Mouse (Mus musculus) lung, embryonic 15.5 days (tissue): ENCODE data around the gene Auh. TPM values are rescaled to one million over a fixed set of nuclear protein-coding genes. Genes with fewer than 3 reads are reported as not detected.

Experiments
- ATAC-seq: fragments of 200-750 bp; cut with Nextera tagmentation; 2 replicates; pipeline ENCODE4 v1.8.0; 2017; ENCODE audit warnings: moderate number of reproducible peaks, borderline replicate concordance; ENCODE audit not compliant: low FRiP score, low TSS enrichment; ENCODE audit errors: extremely low read depth
- H3K27ac ChIP-seq: fragments of 300-500 bp; sonication (generic); 2 replicates; pipeline ENCODE4 v1.5.1; 2015; ENCODE audit warnings: moderate library complexity, mild to moderate bottlenecking, inconsistent platforms
- H3K27me3 ChIP-seq: fragments of 300-500 bp; sonication (generic); 2 replicates; pipeline ENCODE4 v1.6.1; 2015; ENCODE audit warnings: inconsistent platforms
- H3K36me3 ChIP-seq: fragments of 300-500 bp; sonication (generic); 2 replicates; pipeline ENCODE4 v1.6.1; 2015; ENCODE audit warnings: inconsistent platforms
- H3K4me1 ChIP-seq: fragments of 300-500 bp; sonication (generic); 2 replicates; pipeline ENCODE4 v1.6.1; 2015; ENCODE audit warnings: inconsistent platforms
- H3K4me2 ChIP-seq: fragments of 300-500 bp; sonication (generic); 2 replicates; pipeline ENCODE4 v1.6.1; 2015; ENCODE audit warnings: inconsistent platforms, mild to moderate bottlenecking, moderate library complexity
- H3K4me3 ChIP-seq: fragments of 300-500 bp; sonication (generic); 2 replicates; pipeline ENCODE4 v1.5.1; 2015; ENCODE audit warnings: mild to moderate bottlenecking, inconsistent platforms
- H3K9ac ChIP-seq: fragments of 300-500 bp; sonication (generic); 2 replicates; pipeline ENCODE4 v1.6.1; 2015; ENCODE audit warnings: inconsistent platforms
- H3K9me3 ChIP-seq: fragments of 300-500 bp; sonication (generic); 2 replicates; pipeline ENCODE4 v1.6.1; 2016; ENCODE audit warnings: inconsistent platforms
- WGBS: fragments of 180-500 bp; shearing (Covaris S2); methylation state at CpG from one replicate; pipeline ENCODE4 v1.1.7; 2015; 5-methylcytosine and 5-hydroxymethylcytosine counted together
- polyA plus RNA-seq: library from polyadenylated mRNA; unstranded; fragments of >200 nt; fragmentation: Nextera tagmentation; extraction: Ambion mirVana; gene quantifications from 2 replicates; pipeline ENCODE4 v1.2.1, GENCODE M21; 2015

Gene Auh
- polyA plus RNA-seq, 1 experiment from 2014 or later, result 45.7 TPM

- Histone ChIP-seq H3K4me2 (no peak overlapping the region), H3K27me3 (no peaks in the 10 kb centered on the region), H3K9me3 (no peaks in the 10 kb centered on the region), H3K4me1 (0 out of 2 replicates have a peak, but pooled peaks cover 6% of the 10 kb centered on the region), H3K27ac (no peak overlapping the region), H3K4me3 (no peak overlapping the region), H3K36me3 (no peaks in the 10 kb centered on the region), H3K9ac (no peak overlapping the region)
- no peak for ATAC-seq
- 58% methylated on average over 25 of the region's 25 CpGs for WGBS
Observed at GRCm38 (mm10) chr13:52875541-52876325, 53.7 kb downstream of the Auh start.

GRCm38 (mm10) chr13:52875089-52875488 lies 54.4 kb downstream of the Auh start:
- no peak for ATAC-seq
- Histone ChIP-seq H3K9me3 (no peaks in the 10 kb centered on the region), H3K27ac (no peak overlapping the region), H3K4me1 (0 out of 2 replicates have a peak, but pooled peaks cover 1% of the 10 kb centered on the region), H3K27me3 (no peaks in the 10 kb centered on the region), H3K4me3 (no peak overlapping the region), H3K9ac (no peak overlapping the region), H3K36me3 (no peaks in the 10 kb centered on the region), H3K4me2 (no peak overlapping the region)
- 50% methylated on average over 6 of the region's 6 CpGs for WGBS

- 41% methylated on average over 6 of the region's 6 CpGs for WGBS
Observed at GRCm38 (mm10) chr13:52874338-52874737, 55.1 kb downstream of the Auh start.

DNA sequence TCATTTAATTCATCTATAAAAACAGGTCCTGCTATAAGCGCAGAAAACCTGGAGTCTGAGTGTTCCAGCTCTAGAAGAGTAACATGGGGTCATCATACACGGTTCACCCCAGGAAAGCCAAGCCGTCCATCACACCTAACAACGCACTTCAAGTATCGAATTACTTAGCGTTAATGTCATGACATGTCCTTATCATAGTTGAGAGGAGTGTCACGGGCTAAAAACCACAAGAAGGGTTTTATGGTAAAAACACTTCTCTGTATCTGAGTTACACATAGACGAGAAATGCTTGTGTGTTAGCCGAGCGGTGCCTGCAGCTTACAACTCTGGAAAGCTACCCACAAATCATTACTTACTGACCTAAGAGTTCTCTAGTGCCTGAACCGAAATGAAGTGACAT lies 55.6 kb downstream of the Auh start:
- Histone ChIP-seq H3K9ac (no peak overlapping the region), H3K4me2 (no peak overlapping the region), H3K4me3 (no peak overlapping the region), H3K27me3 (no peaks in the 10 kb centered on the region), H3K27ac (no peak overlapping the region), H3K4me1 (no peaks in the 10 kb centered on the region), H3K36me3 (no peaks in the 10 kb centered on the region), H3K9me3 (no peaks in the 10 kb centered on the region)
- 33% methylated on average over 11 of the region's 11 CpGs for WGBS
- ATAC-seq, result no peak

More at GRCm38 (mm10) chr13:52874338-52874737, 55.1 kb downstream of the Auh start:
- H3K27ac ChIP-seq, result no peak overlapping the region
- no peak overlapping the region for H3K4me2 ChIP-seq
- H3K9ac ChIP-seq, result no peak overlapping the region
- H3K4me1 ChIP-seq, result no peaks in the 10 kb centered on the region
- no peak overlapping the region for H3K4me3 ChIP-seq
- ATAC-seq, result no peak
- H3K27me3 ChIP-seq, result no peaks in the 10 kb centered on the region
- H3K9me3 ChIP-seq, result no peaks in the 10 kb centered on the region
- no peaks in the 10 kb centered on the region for H3K36me3 ChIP-seq

DNA sequence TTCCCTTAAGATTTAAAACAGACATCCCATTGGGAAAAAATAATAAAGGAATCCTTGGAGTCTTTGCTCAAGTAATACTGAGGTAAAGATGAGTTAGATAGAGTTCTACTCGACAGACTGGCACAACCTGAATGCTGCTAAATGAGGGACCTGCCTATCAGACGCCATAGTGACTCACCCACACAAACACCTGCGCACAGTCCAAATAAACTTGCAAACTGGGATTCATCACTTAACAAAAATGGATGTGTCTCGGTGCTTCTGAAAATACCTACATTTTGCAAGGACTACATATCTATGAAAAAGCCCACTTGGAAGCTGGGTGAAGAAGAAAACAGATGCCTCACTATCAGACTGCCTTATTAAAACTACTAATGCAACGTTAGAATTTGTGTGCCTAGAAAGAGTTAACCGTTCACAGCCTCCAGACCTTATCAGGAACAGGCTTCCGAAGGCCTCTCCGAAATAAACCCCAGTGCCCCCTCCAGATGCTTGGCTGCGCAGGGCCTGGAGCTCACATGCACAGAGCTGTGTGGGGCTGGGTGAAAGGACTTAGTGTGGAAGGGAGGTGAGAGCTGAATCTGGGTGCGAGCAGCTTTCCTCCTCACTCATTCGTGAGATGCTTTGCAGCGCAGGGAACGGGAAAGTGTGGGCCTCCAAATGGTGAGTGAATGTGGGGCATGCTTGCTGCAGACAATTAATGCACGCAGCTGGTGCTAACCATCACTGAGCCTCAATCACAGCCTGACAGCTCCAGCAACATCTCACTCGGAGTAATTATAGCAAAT lies 63.3 kb downstream of the Auh start:
- ATAC-seq, result no peak
- Histone ChIP-seq H3K4me1 (peaks cover 14% of the 10 kb centered on the region; the same call in 1 of the 2 replicates), H3K27me3 (no peaks in the 10 kb centered on the region), H3K4me2 (no peak overlapping the region), H3K4me3 (no peak overlapping the region), H3K9me3 (no peaks in the 10 kb centered on the region), H3K36me3 (no peaks in the 10 kb centered on the region), H3K27ac (no peak overlapping the region), H3K9ac (no peak overlapping the region)
- WGBS, result 32% methylated on average over 15 of the region's 15 CpGs

- Histone ChIP-seq H3K27ac (no peak overlapping the region), H3K4me2 (no peak overlapping the region), H3K9me3 (no peaks in the 10 kb centered on the region), H3K4me3 (no peak overlapping the region), H3K27me3 (no peaks in the 10 kb centered on the region), H3K4me1 (peaks cover 13% of the 10 kb centered on the region; the same call in 1 of the 2 replicates), H3K36me3 (no peaks in the 10 kb centered on the region), H3K9ac (no peak overlapping the region)
- ATAC-seq, result no peak
- WGBS, result 82% methylated on average over 8 of the region's 8 CpGs
Observed at GRCm38 (mm10) chr13:52863436-52863835, 66.0 kb downstream of the Auh start.

DNA sequence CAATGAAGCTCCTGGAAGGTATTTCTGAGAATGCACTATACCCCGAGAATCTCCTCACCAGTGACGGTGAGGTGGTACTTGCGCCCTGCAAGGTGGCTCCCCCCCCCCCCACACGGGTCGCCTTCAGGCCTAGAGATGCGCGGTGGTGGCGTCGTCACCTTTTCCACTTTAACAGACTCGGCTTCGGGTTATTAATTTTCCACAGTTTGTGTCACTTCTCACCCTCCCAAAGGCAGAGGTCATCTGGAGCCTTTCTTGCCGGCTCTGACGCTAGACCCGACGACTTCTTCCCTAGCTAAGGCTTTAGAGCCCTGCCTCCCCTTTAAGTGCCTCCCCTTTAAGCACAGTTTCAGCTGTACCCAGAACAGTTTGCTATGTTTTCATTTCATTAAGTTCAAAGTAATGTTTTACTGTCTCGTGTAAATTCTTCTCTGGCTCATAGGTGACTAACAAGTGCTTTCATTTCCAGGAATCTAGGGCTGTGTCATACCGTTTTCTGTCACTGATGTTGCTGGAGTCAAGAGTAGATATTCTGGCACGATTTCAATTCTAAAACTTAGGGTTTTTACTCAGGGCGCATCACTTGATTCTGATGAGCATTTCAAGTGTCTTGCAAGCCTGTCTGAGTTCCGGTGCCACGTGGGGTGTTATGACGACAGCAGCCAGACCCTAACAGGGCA lies 69.3 kb downstream of the Auh start:
- Histone ChIP-seq H3K9me3 (no peaks in the 10 kb centered on the region), H3K4me1 (no peaks in the 10 kb centered on the region), H3K27ac (no peak overlapping the region), H3K36me3 (no peaks in the 10 kb centered on the region), H3K27me3 (no peaks in the 10 kb centered on the region), H3K4me3 (no peak overlapping the region), H3K9ac (no peak overlapping the region), H3K4me2 (no peak overlapping the region)
- no peak for ATAC-seq
- 53% methylated on average over 22 of the region's 22 CpGs for WGBS

- no peak overlapping the region for H3K4me3 ChIP-seq
- H3K4me1 ChIP-seq, result no peaks in the 10 kb centered on the region
- H3K27ac ChIP-seq, result no peak overlapping the region
- no peak overlapping the region for H3K9ac ChIP-seq
- no peaks in the 10 kb centered on the region for H3K36me3 ChIP-seq
- WGBS, result 65% methylated on average over 16 of the region's 16 CpGs
- ATAC-seq, result peak; percentile 28; the same call in 1 of the 2 replicates
- H3K27me3 ChIP-seq, result no peaks in the 10 kb centered on the region
- no peaks in the 10 kb centered on the region for H3K9me3 ChIP-seq
- H3K4me2 ChIP-seq, result no peak overlapping the region
Observed at GRCm38 (mm10) chr13:52859065-52859820, 70.2 kb downstream of the Auh start.

- no peak overlapping the region for H3K4me3 ChIP-seq
- H3K36me3 ChIP-seq, result no peaks in the 10 kb centered on the region
- no peak overlapping the region for H3K4me2 ChIP-seq
- H3K27me3 ChIP-seq, result no peaks in the 10 kb centered on the region
- no peaks in the 10 kb centered on the region for H3K9me3 ChIP-seq
- H3K4me1 ChIP-seq, result no peaks in the 10 kb centered on the region
- no peak overlapping the region for H3K9ac ChIP-seq
- H3K27ac ChIP-seq, result no peak overlapping the region
- no peak for ATAC-seq
- 40% methylated on average over 12 of the region's 12 CpGs for WGBS
Observed at GRCm38 (mm10) chr13:52858373-52858772, 71.1 kb downstream of the Auh start.

- H3K9ac ChIP-seq, result no peak overlapping the region
- no peaks in the 10 kb centered on the region for H3K36me3 ChIP-seq
- H3K4me1 ChIP-seq, result no peaks in the 10 kb centered on the region
- no peak overlapping the region for H3K4me3 ChIP-seq
- ATAC-seq, result no peak
- no peaks in the 10 kb centered on the region for H3K27me3 ChIP-seq
- H3K27ac ChIP-seq, result no peak overlapping the region
- whole genome bisulfite sequencing, result 85% methylated on average over 5 of the region's 5 CpGs
- no peak overlapping the region for H3K4me2 ChIP-seq
- no peaks in the 10 kb centered on the region for H3K9me3 ChIP-seq
Observed at GRCm38 (mm10) chr13:52857781-52858180, 71.7 kb downstream of the Auh start.

GRCm38 (mm10) chr13:52853536-52853935 lies 75.9 kb downstream of the Auh start:
- Histone ChIP-seq H3K4me3 (no peak overlapping the region), H3K9me3 (no peaks in the 10 kb centered on the region), H3K36me3 (no peaks in the 10 kb centered on the region), H3K9ac (no peak overlapping the region), H3K27ac (no peak overlapping the region), H3K27me3 (no peaks in the 10 kb centered on the region), H3K4me1 (no peaks in the 10 kb centered on the region), H3K4me2 (no peak overlapping the region)
- WGBS, result 35% methylated on average over 1 of the region's 1 CpGs
- ATAC-seq, result no peak
